Mouse (Mus musculus): ENCODE measurements at regions not wholly inside any gene's neighbourhood (a gene's known extent, or its start where the extent isn't known, plus 50 kb on each side); places are given as distances from the start of the nearest gene placed in this dataset.

DNA sequence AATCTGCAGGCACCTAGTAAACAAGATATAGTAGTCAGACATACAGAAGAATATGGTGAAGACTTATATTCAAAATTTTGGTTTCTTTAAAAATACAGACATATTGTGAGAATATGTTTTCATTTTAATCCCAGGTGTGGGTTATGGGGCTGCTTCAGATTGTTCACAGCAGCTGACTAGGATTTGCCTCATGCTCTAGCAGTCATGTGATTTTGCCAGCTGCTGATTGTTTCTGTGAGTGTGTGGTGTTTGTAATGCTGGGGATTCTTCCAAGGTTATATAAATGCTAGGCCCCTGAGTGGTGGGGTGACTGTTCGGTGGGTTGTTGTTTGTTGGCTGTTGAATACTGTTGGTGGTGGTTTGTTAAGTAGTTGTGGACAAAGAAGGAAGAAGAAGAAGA is 97.9 kb upstream of the Rbms1 start:
- TF ChIP-seq CTCF (IDR thresholded peaks at IDR 0.05) = no peak
- TF ChIP-seq EP300 (IDR thresholded peaks at IDR 0.05; ENCODE audit: insufficient read depth, low read depth, low read length) = no peak

Measured in heart, adult 2 months (tissue).